Mouse (Mus musculus) Muller cell, postnatal 12 days (primary cell): Measurements from ENCODE around the gene Dhx34.
A peak's percentile ranks its signal among the peaks of the same experiment; 100 is the strongest.
"Not testable (repeated sequence)": the region's sequence is repeated elsewhere in the genome, so short reads cannot be mapped to it uniquely, and the experiment has no call there.

Experiments used
- DNase-seq: peaks from one replicate; pipeline ENCODE4 v3.0.0-alpha.2; 2015; ENCODE audit errors: inconsistent ontology term

Gene Dhx34

DNA sequence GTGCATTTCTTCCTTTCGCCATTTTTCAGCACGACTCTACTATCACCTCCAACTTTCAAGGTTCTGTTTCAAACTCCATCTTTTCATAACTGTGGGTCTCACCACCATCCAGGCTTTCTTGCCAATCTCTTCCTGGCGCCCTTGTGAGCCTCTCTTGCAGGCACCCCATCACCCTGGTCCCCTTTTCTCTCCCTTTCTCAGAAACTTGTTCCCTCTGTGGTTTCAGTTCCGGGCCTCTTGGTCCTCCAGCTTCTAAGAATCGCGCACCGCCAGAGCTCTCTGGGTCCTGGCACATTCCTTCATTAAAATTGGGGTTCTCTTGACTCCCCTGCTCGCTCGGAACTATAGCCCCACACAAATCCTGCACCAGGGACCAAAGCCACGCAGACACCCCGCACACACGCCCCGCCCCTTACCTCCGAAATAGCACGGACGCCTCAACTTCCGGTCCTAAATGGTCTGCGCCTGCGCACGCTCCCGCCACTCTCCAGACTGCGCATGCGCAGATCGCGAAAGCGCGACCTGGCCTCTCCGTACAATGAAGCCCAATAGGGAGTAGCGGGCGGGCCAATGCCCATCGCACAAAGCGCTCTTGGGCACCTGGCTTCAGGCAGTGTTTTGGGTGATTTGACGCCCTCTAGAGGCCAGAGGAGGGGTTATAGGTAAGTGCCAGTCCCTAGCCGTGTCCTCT lies at the start of gene Dhx34:
Dhx34 (minus strand) TSS at position 456 of the 691 bp plus-strand sequence.
- DNase-seq, result peak; percentile 94

DNA sequence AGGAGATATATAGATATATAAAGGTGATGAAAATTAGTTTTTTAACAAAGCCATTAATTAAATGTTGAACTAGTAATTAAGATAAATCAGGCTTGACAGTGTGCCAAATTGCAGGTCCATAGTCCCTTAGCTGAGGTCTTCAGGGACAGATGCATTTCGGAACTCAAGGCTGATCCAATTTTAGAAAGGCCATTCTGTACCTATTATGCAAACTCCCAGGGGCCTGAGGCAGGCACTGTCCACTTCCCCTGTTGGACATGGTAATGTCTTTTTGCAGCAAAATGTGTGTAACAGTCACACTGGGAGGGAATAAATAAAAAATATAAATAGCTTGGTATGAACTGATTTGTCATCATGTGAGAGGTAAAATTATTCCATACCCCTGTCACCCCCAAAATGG lies 49.3 kb upstream of the Dhx34 start:
- DNase-seq, result no peak

DNA sequence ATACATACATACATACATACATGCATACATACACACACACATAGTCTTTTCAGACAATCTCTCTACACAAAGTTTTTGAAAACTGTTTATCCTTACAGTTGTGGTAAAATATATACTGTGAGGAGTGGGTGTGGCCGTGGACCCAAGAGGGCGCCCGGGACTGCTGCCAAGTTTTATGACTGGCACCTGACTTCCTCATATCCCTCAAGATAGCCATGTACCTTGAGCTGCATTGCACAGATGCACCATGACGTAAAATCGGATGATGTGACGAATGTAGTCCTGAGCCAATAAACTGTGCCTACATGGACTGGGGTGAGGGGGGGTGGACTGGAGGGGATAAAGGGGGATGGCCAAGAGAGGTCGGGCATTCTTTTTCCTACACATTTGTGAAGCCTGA lies 44.8 kb upstream of the Dhx34 start:
- not testable (repeated sequence) for DNase-seq

DNA sequence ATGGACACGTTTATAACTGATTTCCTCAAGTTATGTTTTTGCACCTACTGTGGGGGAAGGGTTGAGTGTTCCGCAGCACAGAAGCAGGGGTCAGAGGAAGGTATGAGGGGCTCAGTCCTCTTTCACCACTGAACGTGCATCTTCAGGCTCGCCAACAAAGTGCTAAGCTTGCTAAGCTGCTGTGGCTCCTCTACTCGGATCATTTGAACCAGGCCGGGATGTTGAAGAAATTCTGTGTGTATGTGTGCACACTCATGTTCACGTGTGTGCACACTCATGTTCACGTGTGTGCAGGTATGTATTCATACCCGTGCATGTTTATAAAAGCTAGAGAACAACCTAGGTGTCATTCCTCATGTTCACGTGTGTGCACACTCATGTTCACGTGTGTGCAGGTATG lies 44.0 kb upstream of the Dhx34 start:
- no peak for DNase-seq

DNA sequence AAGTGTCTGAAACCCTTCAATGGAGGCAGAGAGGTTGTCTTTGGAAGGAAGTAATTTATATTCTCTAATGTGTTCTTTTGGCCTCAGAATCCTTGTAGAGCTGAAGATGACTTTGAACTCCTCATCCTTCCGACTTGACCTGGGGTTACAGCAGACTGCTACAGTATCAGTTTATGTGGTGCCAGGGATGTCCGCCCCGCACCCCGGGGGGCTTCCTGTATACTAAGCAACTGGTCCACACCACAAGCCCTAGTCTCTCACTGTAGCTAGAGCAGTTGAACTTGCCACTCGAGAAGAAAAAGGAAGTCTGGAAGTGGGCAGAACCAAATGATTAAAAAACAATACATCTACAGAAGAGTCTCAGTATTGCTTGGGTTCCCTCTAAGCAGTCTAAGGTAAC lies 42.0 kb upstream of the Dhx34 start:
- no peak for DNase-seq

DNA sequence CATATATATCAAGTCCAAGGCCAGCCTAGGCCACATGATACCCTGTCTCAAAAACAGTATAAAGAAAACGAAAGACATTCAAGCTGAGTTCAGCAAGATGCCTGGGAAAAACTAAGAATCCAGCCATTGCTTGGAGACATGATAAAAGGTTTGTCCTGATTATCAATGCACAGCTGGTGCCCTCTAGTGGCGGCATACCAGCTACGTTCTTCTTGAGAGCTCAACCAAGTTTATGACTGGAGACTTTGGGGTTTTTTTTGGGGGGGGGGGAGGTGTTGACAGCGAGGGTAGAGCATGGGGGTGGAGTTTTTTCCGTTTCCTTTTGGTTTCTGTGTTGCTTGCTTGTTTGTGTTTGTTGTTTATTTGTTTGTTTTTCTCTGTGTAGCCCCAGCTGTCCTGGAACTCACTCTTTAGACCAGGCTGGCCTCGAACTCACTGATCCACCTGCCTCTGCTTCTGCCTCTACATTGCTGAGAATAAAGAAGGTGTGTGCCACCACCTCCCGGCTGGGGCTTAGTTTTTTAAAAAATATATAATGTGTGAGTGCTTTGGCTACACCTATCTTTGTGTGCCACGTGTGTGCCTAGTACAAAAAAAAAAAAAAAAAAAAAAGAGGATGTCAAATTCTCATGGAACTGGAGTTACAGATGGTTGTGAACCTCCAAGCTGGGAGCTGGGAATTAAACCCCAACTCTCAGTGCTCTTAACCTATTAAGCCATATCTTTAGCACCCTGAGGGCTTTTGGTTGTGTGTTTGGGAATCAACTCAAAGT lies 41.4 kb upstream of the Dhx34 start:
- DNase-seq, result peak; percentile 43

DNA sequence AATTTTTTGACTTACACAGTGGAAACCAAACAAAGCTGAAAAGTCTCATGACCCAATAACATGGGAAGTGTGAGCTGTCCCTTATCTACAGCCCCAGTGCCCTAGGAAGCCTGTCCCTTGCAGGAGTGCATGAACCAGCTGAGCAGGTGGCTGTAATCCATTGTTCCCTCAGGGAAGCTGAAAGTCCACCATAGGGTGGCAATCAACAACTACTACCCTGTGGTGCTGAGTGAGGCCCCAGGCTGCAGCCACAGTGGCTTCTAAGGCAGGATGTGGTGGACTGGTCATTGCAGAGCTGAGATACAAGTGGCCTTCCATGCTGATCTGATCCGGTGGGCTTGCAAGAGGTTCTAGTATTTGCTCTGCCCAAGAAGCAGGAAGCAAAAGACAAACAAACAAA lies 39.3 kb upstream of the Dhx34 start:
- no peak for DNase-seq

DNA sequence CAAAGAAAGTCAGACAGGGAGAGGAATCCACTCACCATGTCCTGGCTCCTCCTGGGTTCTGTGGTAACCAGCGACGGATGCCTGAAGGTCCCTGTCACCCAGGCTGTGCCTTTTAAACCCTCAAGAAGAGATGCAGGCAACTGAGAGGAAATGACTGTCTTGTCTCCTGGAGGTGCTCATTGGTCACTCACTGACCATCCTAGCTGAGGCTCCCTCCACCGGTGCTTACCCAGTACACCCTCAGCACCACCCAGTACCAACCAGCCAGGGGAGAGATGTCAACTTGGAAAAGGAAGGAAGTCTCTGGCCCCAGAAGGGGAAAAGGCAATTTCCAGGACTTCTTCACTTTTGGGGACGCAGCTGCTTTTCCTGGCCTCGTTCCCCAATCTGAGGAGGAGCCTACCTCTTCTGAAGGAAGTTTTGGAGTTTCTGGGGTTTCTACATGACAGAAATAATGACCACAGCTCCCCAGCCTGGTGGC lies 37.3 kb upstream of the Dhx34 start, which contains the start of gene C5ar1:
C5ar1 (minus strand) TSS at position 431 of the 481 bp plus-strand sequence.
- DNase-seq, result no peak

DNA sequence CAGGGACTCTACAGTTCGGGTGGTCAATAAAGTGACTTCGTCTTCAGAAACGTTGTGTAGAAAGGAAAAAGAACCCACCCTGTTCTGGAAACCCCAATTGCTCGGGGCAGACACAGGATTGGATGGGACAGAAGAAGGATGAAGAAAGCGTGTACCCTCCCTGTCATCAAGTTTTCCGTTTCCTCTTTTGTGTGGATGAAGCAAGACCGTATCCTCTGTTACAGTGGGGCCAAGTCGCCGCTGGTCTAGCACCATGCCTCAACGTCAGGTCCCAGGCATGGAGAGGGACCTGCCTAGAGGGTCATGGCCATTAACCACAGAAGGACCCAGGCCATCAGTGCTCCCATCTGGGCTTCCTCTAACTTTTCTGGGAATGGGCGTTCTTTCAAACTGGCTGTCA lies 36.0 kb upstream of the Dhx34 start:
- DNase-seq, result no peak

DNA sequence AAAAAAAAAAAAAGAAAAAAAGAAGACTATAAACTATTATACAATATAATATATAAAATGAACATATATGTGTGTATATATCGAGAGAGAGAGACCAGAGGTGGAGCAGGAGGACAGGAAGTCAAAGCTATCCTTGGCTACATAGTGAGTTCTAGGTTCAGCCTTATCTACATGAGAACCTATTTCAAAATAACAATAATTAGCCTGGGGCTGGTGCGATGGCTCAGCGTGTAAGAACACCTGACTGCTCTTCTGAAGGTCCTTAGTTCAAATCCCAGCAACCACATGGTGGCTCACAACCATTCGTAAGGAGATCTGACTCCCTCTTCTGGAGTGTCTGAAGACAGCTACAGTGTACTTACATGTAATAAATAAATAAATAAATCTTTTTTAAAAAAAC lies 34.1 kb upstream of the Dhx34 start:
- not testable (repeated sequence) for DNase-seq

DNA sequence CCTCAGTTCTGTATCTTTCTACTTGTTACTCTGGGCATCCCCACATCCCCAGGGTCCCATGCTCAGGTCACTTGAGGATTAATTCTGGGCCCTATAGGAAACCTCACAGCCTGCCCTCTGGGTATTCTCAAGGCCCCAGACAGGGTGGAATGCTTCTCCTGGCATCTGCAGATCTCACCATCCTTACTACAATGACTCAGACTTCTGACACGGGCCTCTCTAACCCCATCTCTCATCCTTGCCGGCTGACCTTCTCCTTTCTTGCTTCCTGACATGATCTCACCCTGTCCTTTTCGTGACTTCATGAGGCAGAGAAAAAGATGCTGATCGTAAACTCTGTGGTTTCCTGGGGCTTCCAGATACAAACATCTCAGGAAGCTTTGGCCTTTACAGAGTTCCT lies 32.4 kb upstream of the Dhx34 start:
- peak; percentile 9 for DNase-seq

DNA sequence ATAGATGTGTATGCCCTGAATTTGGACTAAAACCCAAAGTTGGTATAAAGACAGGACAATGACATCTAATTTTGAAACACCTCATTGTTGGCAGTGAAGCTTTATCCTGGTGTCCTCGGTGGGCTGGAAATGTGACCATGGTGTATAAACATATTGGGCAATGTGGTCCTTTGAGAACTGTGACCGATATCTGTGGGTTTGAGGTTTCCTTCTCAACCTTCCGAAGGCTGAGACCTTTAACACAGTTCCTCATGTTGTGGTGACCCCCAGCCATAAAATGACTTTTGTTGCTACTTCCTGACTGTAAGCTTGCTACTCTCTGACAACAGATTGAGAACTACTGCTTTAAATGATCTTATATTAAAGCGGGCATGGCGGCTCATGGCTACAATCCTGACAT lies 28.9 kb upstream of the Dhx34 start:
- no peak for DNase-seq

DNA sequence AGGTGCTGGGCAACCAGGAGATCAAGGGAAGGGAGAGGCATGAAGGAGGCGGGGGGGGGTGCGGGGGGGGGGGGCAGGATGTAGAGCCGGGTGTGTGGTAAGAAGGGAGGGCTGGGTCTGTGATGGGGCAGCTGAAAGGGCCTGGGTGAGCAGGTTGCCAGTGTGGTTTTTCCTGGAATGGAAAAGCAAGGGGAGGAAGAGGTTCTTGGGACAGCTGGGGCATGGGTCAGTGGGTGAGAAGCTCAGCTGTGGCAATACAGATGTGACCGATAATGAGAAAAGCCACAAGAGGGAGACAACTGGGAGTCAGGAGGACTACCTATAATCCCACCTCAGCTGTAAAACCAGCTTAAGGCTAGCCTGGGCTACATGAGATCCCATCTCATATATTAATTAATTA lies 24.1 kb upstream of the Dhx34 start:
- no peak for DNase-seq

DNA sequence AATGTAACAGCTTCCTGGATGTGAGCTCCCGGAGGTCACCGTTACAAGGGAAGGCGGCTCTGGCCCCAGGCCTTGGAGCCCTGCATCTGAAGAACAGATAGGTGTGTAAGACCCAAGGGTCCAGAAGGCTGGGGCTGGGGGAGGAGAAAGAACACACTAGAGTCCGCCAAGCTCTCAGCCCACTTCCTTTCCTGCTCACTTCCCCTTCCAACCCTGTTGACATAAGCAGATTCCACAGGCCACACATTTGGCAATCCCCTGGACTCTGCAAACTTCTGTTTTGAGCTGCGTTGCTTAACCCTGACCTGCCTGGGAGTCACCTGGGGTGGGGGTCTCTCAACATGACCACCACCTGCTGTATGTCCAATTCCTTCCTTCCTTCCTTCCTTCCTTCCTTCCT lies 22.2 kb upstream of the Dhx34 start, which contains the start of gene C5ar2:
C5ar2 (minus strand) TSS at position 88 of the 400 bp plus-strand sequence.
- no peak for DNase-seq

DNA sequence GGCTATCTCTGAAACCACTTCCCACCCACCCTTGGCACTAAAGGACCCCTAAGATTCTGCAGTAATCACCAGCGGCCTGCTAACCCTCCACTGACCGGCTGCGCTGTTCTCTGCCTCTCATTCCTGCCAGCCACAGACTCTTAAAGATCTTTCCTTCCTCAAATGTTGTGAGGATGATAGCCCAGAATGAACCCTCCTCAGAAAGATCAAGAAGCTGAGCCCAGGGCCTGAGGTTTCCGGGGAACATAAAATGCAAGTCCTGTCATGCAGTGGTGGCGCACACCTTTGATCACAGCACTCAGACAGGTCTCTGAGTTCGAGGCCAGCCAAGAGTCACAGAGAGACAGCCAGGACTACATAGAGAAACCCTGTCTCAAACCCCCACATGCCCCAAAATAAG lies 20.4 kb upstream of the Dhx34 start:
- DNase-seq, result no peak

DNA sequence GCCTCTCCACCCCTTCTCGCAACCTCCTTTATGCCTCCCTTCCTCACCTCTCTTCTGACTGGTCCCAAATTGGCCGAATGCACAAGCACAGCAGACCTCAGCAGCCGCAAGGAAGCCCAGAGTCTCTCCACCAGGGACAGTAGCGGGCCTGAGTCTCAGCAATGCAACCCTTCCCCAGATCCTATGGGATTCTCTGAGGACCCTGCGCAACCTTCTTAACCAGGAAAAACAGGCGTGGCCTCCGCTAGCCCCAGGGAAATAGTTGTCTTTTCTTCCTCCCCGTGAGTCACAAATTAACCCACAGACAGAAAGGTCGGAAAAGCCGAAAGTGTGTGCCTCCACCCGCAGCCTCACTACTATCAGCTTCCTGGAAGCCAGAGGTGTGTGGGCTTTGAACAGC lies 19.9 kb upstream of the Dhx34 start:
- DNase-seq, result no peak

DNA sequence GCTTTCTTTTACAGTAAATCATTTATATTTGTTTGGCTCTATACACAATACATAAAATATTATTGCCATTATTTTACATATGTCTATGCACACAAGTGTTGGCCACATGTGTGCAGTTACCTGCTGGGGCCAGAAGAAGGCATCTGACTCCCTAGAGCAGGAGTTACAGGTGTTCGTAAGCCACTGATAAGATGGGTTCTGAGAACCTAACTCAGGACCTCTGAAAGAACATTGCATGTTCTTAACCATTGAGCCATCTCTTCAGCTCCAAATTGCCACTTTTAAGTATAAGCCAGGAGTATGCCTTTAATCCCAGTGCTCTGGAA lies 19.1 kb upstream of the Dhx34 start:
- no peak for DNase-seq

DNA sequence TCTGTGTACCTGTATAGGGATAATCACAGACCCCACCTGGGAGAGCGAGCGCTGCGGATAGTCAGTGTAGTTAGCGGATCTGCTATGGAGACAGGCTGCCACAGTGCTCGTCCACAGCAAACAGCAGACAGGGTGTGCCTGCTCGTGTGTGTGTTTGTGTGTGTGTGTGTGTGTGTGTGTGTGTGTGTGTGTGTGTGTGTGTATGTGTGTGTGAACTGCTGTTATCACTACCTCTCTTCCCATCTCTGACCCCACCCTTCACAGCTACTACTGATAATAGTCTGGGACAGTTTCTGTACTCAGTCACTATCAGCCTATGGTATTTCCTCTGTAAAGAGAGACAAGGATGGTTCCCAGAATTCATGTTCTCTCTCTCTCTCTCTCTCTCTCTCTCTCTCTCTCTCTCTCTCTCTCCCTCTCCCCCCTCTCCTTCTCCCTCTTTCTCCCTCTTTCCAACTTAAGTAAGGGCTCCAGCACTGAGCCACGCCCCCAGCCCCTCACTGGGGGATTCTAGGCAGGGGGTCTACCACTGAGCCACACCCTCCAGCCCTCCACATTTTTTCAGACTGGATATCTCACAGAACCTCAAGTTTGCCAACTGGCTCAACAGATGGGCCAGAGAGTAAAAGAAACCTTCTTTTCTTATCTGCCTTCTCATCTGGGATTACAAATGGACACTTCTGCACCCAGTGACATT lies 18.6 kb upstream of the Dhx34 start:
- no peak for DNase-seq

DNA sequence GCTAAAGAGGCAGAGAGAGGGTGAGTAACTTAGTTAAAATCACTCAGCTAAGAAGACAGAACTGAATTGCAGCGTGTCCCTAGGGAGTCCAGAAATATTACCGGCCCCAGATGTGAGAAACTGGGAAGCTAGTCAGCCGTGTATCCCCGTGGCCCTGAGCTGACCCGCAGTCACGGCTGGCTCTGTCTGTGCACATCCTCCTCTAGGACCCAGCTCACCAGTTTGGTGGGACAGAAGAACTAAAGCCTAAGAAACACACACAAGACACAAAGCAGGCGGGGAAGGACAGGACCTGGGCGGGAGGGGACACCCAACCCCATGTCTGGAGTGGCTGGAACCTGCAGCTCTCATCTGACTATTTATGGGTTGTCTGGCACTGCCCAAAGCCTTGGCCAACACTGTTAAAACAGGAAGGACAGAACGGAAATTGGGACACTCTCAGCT lies 17.7 kb upstream of the Dhx34 start:
- no peak for DNase-seq

DNA sequence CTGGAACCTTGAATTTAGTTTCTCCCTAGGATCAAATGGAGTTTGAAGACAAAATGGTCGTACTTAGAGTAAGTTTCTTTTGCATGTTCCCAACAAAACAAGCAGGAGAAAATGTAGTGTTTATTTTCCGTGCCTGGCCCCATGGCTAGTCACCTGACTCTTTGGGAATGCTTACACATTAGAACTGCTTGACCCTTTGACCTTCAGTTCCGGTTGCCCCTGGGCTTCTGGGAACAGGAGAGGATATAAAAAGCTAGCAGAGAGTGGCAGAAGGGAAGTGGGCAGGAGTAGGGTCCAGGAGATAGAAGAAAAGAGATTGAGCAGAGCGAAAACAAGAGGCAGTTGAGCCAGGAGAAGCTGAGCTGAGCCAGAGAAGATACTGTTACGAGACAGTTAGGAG lies 8.0 kb upstream of the Dhx34 start:
- no peak for DNase-seq

DNA sequence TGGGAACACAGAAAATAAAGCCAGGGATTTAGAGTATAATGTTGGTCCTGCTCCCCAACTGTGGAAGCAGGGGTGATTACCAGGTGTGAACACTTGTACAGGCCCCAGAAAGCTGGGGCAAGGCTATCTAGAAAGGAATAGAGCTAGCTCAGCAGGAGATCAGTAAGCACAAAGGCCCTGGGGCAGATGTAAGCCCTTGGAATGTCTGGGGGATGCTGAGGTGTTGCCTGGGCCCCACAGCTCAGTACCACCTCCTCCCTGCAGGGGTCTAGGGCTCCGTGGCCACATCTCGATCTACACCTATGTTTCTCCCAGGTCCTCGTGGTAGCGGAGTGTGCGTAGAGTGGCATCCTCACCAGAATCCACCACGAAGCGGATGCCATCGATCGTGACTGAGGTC lies 7.9 kb downstream of the Dhx34 start:
- DNase-seq, result no peak

DNA sequence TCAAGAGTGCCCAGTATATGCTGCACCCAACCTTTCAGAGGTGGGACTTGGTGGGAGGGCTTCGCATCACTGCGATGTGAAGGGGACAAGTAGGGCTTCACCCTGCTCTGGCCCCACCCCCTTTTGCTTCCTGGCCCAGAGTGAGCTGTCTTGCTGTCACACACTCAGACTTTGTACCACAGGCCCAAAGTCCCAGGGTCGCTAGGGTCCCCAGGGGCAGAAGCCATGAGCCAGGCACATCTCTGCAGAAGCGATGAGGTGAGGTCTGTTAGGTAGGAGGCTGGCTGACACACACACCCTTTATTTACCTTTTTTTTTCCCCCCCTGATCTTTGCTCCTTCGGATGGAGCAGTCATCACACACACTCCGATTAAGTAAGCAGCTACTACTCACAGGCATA lies 8.6 kb downstream of the Dhx34 start:
- DNase-seq, result no peak
